Mouse (Mus musculus) kidney, embryonic 14.5 days (tissue): ENCODE data around the gene Bag6. TPM values are rescaled to one million over a fixed set of nuclear protein-coding genes. Genes with fewer than 3 reads are reported as not detected.
"Not testable (repeated sequence)": the region's sequence is repeated elsewhere in the genome, so short reads cannot be mapped to it uniquely, and the experiment has no call there.

Experiments
- ATAC-seq: fragments of 200-750 bp; cut with Nextera tagmentation; 2 replicates; pipeline ENCODE4 v1.8.0; 2017; ENCODE audit warnings: moderate number of reproducible peaks, mild to moderate bottlenecking, moderate TSS enrichment, moderate library complexity; ENCODE audit not compliant: low FRiP score, low TSS enrichment
- H3K27ac ChIP-seq: fragments of 300-500 bp; sonication (generic); 2 replicates; pipeline ENCODE4 v1.5.1; 2014; ENCODE audit warnings: low read depth, mild to moderate bottlenecking, low read length, moderate library complexity, mixed read lengths
- H3K27me3 ChIP-seq: fragments of 300-500 bp; sonication (generic); 2 replicates; pipeline ENCODE4 v1.6.1; 2014; ENCODE audit warnings: mild to moderate bottlenecking, low read length; ENCODE audit not compliant: control insufficient read depth, insufficient read depth
- H3K36me3 ChIP-seq: fragments of 300-500 bp; sonication (generic); 2 replicates; pipeline ENCODE4 v1.6.1; 2014; ENCODE audit warnings: low read length, mixed read lengths; ENCODE audit not compliant: control insufficient read depth, insufficient read depth
- H3K4me1 ChIP-seq: fragments of 300-500 bp; sonication (generic); 2 replicates; pipeline ENCODE4 v1.6.1; 2014; ENCODE audit warnings: low read length, mixed read lengths; ENCODE audit not compliant: control insufficient read depth, insufficient read depth
- H3K4me2 ChIP-seq: fragments of 300-500 bp; sonication (generic); replicated peaks from 2 replicates; pipeline ENCODE4 v1.6.1; 2014; ENCODE audit warnings: low read depth, mild to moderate bottlenecking, low read length
- H3K4me3 ChIP-seq: fragments of 300-500 bp; sonication (generic); 2 replicates; pipeline ENCODE4 v1.5.1; 2014; ENCODE audit warnings: mild to moderate bottlenecking, low read length
- H3K9ac ChIP-seq: fragments of 300-500 bp; sonication (generic); 2 replicates; pipeline ENCODE4 v1.6.1; 2014; ENCODE audit warnings: low read depth, mild to moderate bottlenecking, low read length, moderate library complexity
- H3K9me3 ChIP-seq: fragments of 300-500 bp; sonication (generic); 2 replicates; pipeline ENCODE4 v1.6.1; 2016; ENCODE audit warnings: low read length; ENCODE audit not compliant: control insufficient read depth
- WGBS: fragments of 180-500 bp; shearing (Covaris S2); extraction: QIAGEN DNeasy Blood & Tissue Kit; methylation state at CpG from one replicate; pipeline ENCODE4 v1.1.7; 2014; 5-methylcytosine and 5-hydroxymethylcytosine counted together
- polyA plus RNA-seq: library from polyadenylated mRNA; unstranded; fragments of >200 nt; fragmentation: Nextera tagmentation; extraction: Ambion mirVana; gene quantifications from 2 replicates; pipeline ENCODE4 v1.2.1, GENCODE M21; 2014

Bag6 gene
- polyA plus RNA-seq, 1 experiment from 2014 or later = 82.6 TPM

DNA sequence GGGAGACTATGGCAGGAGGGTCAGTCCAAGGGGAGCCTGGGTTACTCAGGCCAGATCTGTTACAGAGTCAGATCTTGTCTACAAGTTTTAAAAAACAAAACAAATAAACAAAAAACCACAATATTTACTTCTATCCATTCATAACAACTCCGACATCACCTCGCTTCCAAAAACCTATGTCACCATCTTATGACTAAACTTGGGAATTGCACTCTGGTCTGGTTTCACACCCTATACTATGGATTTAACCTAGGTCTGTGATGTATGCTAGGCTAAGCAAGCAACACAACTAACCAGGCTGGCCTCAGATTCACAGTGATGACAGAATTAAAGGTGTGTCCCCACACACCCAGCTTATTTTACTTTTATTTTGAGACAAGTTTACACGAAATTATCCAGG, 28.5 kb upstream of the Bag6 start:
- Histone ChIP-seq H3K4me1 (peaks cover 7% of the 10 kb centered on the region; the same call in 1 of the 2 replicates), H3K9ac (no peak overlapping the region), H3K9me3 (no peaks in the 10 kb centered on the region), H3K27me3 (no peaks in the 10 kb centered on the region), H3K36me3 (peaks cover 22% of the 10 kb centered on the region), H3K4me3 (no peak overlapping the region), H3K4me2 (no peak overlapping the region), H3K27ac (no peak overlapping the region)
- no peak for ATAC-seq
- WGBS = 76% methylated on average over 3 of the region's 3 CpGs

DNA sequence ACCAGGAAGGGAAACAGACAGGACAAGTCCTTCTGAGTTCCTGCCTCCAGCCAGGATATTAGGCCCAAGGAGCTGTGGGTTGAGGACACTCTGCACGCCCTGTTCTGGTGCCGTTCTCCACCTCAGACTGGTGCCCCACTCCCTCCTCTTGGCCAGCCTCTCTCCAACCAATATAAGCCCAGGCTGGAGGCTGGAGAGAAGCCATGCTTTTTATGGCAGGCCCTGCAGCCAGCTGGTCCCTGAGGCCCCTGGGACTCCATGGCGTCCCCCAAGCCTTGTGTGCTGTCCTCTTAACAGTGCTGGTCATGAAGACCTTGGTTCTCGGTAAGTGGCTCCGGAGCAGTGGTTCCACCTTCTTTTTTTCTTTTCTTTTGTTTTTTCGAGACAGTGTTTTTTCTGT, 26.9 kb upstream of the Bag6 start, which contains the start of gene Ly6g5c:
Gene Ly6g5c, plus strand, starts transcription at position 183 of the 400 bp plus-strand sequence.
- Histone ChIP-seq H3K9ac (no peak within 1 kb of the TSS), H3K36me3 (peaks cover 7% of the 10 kb centered on the region), H3K27ac (no peak within 1 kb of the TSS), H3K4me3 (no peak within 1 kb of the TSS), H3K9me3 (no peaks in the 10 kb centered on the region), H3K4me1 (peaks cover 4% of the 10 kb centered on the region; the same call in 1 of the 2 replicates), H3K27me3 (no peaks in the 10 kb centered on the region), H3K4me2 (no peak within 1 kb of the TSS)
- 76% methylated on average over 6 of the region's 6 CpGs for WGBS
- no peak for ATAC-seq

DNA sequence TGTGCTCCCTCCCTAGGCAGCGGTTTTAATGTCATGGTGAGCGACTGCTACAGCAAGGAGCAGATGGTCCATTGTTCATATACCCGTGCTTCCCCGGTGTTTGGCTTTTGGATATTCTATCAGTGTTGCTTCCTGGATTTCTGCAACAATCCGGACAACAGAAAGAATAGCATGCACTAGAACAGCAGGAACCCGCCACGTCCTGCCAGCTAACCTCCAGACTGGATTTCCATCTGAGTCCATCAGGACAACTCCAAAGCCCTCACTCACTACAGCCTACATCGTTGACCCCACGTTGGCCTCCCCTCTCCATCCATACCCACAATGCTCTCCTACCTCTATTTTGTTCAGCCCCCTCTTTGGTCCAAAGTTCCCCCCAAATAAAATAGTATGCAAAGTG, 23.2 kb upstream of the Bag6 start:
- H3K9ac ChIP-seq = no peak overlapping the region
- H3K36me3 ChIP-seq = peaks cover 23% of the 10 kb centered on the region
- H3K4me2 ChIP-seq = no peak overlapping the region
- 80% methylated on average over 9 of the region's 9 CpGs for WGBS
- no peaks in the 10 kb centered on the region for H3K4me1 ChIP-seq
- no peak overlapping the region for H3K27ac ChIP-seq
- H3K4me3 ChIP-seq = no peak overlapping the region
- no peaks in the 10 kb centered on the region for H3K9me3 ChIP-seq
- ATAC-seq = no peak
- H3K27me3 ChIP-seq = no peaks in the 10 kb centered on the region

DNA sequence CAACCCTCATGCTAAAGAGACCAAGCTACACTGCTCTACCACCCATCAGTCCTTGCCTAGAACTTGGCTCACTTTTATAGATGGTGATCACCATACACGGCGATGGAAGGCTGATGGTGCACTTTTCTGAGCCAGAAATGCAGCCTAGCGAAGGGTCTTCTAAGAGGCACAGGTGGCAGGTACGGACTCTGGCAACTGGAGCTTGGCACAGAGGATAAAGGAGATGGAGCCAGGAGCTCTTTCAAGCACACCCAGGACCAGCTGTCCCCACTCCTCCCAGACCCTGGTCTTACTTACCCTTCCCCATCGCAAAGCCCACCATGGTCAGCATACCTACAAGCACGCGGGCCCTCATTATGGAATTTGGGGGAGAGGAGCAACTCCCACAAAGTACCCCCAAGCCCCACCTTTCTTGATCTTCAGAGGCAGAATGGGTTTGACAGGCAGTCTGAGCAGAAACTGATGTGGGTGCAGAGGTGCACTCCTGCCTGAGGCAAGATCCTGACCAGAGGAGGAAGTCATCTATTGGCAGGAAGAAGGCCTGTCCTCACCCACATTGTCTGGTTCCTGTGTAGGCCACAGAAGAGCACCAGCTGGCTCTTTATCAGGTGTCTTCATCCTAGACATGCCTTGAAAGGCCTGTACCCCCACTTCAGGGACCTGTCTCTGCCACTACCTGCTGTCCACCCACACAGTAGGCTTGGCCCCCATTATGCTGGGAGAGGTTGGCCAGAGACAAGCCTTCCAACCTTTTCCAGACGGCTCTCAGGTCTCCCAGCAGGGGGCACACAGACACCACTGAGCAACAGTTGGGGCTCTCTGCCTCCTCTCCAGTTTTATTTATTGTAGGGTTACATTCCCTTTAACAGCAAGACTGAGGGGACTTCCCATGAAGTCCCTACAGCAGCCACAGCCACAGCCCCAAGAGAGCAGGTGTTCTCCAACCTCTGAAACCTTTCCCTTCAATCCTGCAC, 19.6 kb upstream of the Bag6 start, which contains the start of gene Ly6g5b:
Gene Ly6g5b, minus strand, starts transcription at position 383 of the 974 bp plus-strand sequence.
- H3K27ac ChIP-seq = no peak within 1 kb of the TSS
- no peak within 1 kb of the TSS for H3K9ac ChIP-seq
- WGBS = 80% methylated on average over 8 of the region's 8 CpGs
- ATAC-seq = no peak
- H3K4me2 ChIP-seq = no peak within 1 kb of the TSS
- no peak within 1 kb of the TSS for H3K4me3 ChIP-seq
- no peaks in the 10 kb centered on the region for H3K9me3 ChIP-seq
- peaks cover 53% of the 10 kb centered on the region for H3K36me3 ChIP-seq
- H3K27me3 ChIP-seq = no peaks in the 10 kb centered on the region
- H3K4me1 ChIP-seq = peaks cover 7% of the 10 kb centered on the region

DNA sequence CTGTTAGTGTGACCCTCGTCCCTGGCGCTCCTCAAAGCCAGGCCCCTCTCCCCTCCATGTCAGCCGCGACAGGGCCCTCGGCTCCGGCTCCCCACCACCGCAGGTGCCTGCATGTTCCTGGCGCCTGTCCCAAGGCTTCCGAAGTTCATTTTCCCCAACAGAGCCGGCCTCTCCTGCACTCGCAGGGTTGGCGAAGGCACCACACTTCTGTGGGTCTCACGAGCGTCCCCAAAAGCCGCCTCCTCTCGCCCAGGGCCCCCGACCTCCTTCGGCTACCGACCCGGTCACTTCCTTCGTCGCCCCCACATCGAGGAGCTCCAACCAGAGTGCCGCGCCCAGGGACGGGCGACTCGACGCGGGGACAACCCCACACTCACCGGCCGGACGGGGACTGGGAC, 14.2 kb upstream of the Bag6 start:
- H3K4me2 ChIP-seq = peak overlapping the region; percentile 92
- H3K27ac ChIP-seq = peak overlapping the region; percentile 63
- peak overlapping the region; percentile 98 for H3K4me3 ChIP-seq
- no peaks in the 10 kb centered on the region for H3K9me3 ChIP-seq
- H3K9ac ChIP-seq = peak overlapping the region; percentile 93
- H3K4me1 ChIP-seq = peaks cover 19% of the 10 kb centered on the region
- H3K36me3 ChIP-seq = peaks cover 47% of the 10 kb centered on the region
- 0% methylated on average over 33 of the region's 33 CpGs for WGBS
- no peaks in the 10 kb centered on the region for H3K27me3 ChIP-seq
- peak; percentile 7; the same call in 1 of the 2 replicates for ATAC-seq

DNA sequence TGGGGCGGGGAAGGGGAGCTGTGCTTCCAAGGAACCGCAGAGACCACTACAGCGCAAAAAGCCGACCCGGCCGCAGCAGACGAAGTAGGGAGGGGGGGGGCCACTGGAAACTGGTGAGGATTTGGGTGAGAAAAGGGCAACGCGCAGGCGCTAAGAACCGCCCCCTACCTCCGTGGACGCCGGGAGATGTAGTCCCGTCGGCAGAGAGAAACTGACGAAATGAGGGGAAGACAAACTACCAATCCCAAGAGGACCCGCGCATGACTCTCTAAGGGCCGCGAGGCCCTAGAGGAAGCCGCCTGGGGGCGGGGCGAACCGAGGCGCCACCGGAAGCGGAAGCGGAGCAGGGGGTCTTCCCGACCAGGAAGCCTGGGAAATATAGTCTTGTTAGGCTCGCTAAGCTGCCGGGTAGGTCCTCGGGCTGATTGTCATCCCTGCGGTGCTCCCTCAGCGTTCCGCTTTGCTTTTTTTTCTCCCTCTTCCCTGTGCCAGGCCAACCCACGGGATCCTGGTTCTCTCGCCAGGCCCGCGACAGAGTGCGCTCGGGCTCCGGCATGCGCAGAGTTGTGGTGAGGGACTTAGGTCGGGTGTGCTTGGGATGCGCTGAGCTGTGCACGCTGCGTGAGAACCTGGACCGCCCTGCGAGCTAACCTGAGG, 13.7 kb upstream of the Bag6 start, which contains the start of gene Gpank1:
Gene Gpank1, plus strand, starts transcription at position 313 of the 657 bp plus-strand sequence.
- Histone ChIP-seq H3K27me3 (no peaks in the 10 kb centered on the region), H3K9me3 (no peaks in the 10 kb centered on the region), H3K4me1 (peaks cover 19% of the 10 kb centered on the region), H3K4me2 (peak within 1 kb of the TSS; percentile 92), H3K9ac (peak within 1 kb of the TSS; percentile 93), H3K4me3 (peak within 1 kb of the TSS; percentile 98), H3K36me3 (peaks cover 42% of the 10 kb centered on the region), H3K27ac (peak within 1 kb of the TSS; percentile 88)
- ATAC-seq = peak; percentile 93
- WGBS = under 1% methylated on average over 50 of the region's 50 CpGs

DNA sequence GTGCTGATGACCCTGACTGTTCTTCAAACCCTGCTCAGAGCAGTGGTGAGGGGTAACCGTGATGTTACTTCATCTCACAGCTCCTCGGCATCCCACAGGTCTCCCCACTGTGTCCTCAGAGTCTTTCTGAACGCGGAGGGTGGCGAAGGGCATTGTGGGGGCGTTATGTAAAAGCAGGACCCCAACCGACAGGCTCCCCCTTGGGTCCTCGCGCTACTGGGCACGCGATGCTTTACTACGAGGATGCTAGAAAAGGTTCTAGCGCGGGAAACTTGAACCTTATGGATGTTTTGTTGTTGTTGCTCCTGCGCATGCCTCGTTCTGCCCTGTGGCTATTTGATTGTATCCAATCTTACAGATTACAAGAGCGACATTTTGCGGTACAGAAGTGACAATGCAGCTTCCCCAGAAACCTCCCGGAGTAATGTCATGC, 13.1 kb upstream of the Bag6 start, which contains the start of gene Csnk2b:
Gene Csnk2b, minus strand, starts transcription at position 183 of the 433 bp plus-strand sequence.
- Histone ChIP-seq H3K4me1 (peaks cover 24% of the 10 kb centered on the region), H3K36me3 (peaks cover 38% of the 10 kb centered on the region), H3K27ac (peak within 1 kb of the TSS; percentile 88), H3K9me3 (no peaks in the 10 kb centered on the region), H3K9ac (peak within 1 kb of the TSS; percentile 93), H3K4me2 (peak within 1 kb of the TSS; percentile 92), H3K27me3 (no peaks in the 10 kb centered on the region), H3K4me3 (peak within 1 kb of the TSS; percentile 98)
- no peak; the same call in 1 of the 2 replicates for ATAC-seq
- WGBS = under 1% methylated on average over 19 of the region's 19 CpGs

DNA sequence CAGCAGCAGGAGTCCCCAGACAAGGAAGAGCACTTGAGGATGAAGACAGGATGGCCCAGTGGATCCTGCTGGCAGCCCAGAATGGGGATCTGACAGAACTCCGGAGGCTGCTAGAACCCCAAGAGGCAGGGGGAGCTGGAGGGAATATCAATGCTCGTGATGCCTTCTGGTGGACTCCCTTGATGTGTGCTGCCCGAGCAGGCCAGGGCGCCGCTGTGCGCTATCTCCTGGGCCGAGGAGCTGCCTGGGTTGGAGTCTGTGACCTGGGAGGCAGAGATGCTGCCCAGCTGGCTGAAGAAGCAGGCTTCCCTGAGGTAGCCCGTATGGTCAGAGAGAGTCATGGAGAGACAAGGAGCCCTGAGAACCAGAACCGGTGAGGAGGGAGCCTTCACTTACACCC, 11.7 kb upstream of the Bag6 start:
- not testable (repeated sequence) for H3K9ac ChIP-seq, H3K9me3 ChIP-seq, H3K4me3 ChIP-seq, H3K4me2 ChIP-seq, H3K27me3 ChIP-seq, H3K27ac ChIP-seq, ATAC-seq
- peaks cover 33% of the 10 kb centered on the region for H3K4me1 ChIP-seq
- 92% methylated on average over 9 of the region's 9 CpGs for WGBS
- H3K36me3 ChIP-seq = peaks cover 28% of the 10 kb centered on the region
